Mouse (Mus musculus) MEL (cell line): ENCODE measurements around the gene Fars2.

ENCODE experiments used
- CTCF ChIP-seq, 3 experiments: IDR thresholded peaks in 2 of 3; conservative IDR thresholded peaks in 1 of 3; 2 replicates each; pipeline ENCODE4 v1.5.1; 2011 to 2012; ENCODE audit warnings: low read length in 3 of 3, low read depth in 2 of 3, mild to moderate bottlenecking in 2 of 3, improper control_type of control experiment in 1 of 3, inconsistent platforms in 1 of 3, mixed read lengths in 1 of 3, moderate library complexity in 1 of 3; ENCODE audit not compliant: control insufficient read depth in 1 of 3, insufficient read depth in 1 of 3, poor library complexity in 1 of 3, severe bottlenecking in 1 of 3
- EP300 ChIP-seq, 2 experiments: IDR thresholded peaks; 2 replicates each; pipeline ENCODE4 v1.6.1; 2011; ENCODE audit warnings: improper control_type of control experiment in 2 of 2, low read length in 2 of 2, low read depth in 1 of 2, mild to moderate bottlenecking in 1 of 2
- USF1 ChIP-seq: IDR thresholded peaks from 2 replicates; pipeline ENCODE4 v1.6.1; 2014; ENCODE audit warnings: low read depth, mild to moderate bottlenecking, inconsistent platforms, low read length, improper control_type of control experiment, moderate library complexity

- TF ChIP-seq CTCF (IDR thresholded peaks at IDR 0.05 in 2 of 3, conservative IDR thresholded peaks at IDR 0.05 in 1 of 3; ENCODE audit: control insufficient read depth in 1 of 3, insufficient read depth in 1 of 3, low read depth in 2 of 3, low read length in 3 of 3, poor library complexity in 1 of 3, severe bottlenecking in 1 of 3) (no peak), USF1 (no peak), EP300 (IDR thresholded peaks at IDR 0.05; ENCODE audit: low read depth in 1 of 2, low read length in 2 of 2) (no peak)
Observed at GRCm38 (mm10) chr13:36366304-36366703, 249.1 kb downstream of the Fars2 start.
